Mouse (Mus musculus): ENCODE measurements around the gene Gnat2. TPM values are rescaled to one million over a fixed set of nuclear protein-coding genes. Genes with fewer than 3 reads are reported as not detected.

The Gnat2 gene
- total and polyA plus RNA-seq, 3 experiments = 2.0 to 10.2 (median 2.4) TPM

GRCm38 (mm10) chr3:108070295-108071293, 22.0 kb upstream of the Gnat2 start:
- no peak for TF ChIP-seq GATA2 (IDR thresholded peaks at IDR 0.05; ENCODE audit: borderline replicate concordance, low read depth, low read length)
- TF ChIP-seq TAL1 (conservative IDR thresholded peaks at IDR 0.05; ENCODE audit: low read depth, low read length) = no peak
- TF ChIP-seq GATA1 (IDR thresholded peaks at IDR 0.05; ENCODE audit: borderline replicate concordance, low read length) = no peak
- TF ChIP-seq CTCF (IDR thresholded peaks at IDR 0.05; ENCODE audit: low read depth, low read length) = peak; percentile 96
- no peak for TF ChIP-seq POLR2AphosphoS5 (IDR thresholded peaks at IDR 0.05; ENCODE audit: insufficient replicate concordance, low read depth, low read length)
- H3K9me3 ChIP-seq (replicated peaks) = no peaks in the 10 kb centered on the region
- H3K4me3 ChIP-seq (ENCODE audit: low read depth, low read length) = no peak overlapping the region
- peaks cover 64% of the 10 kb centered on the region for H3K4me1 ChIP-seq (ENCODE audit: insufficient read depth, low read depth, low read length)
- DNase-seq (ENCODE audit: low spot score) (peak; percentile 65), ATAC-seq (ENCODE audit: extremely low read depth, insufficient number of reproducible peaks, low FRiP score, poor library complexity, severe bottlenecking) (no peak)
- H3K27me3 ChIP-seq (ENCODE audit: insufficient read depth, low read length) = peaks cover 2% of the 10 kb centered on the region; the same call in 1 of the 2 replicates
- H3K36me3 ChIP-seq (replicated peaks) = peaks cover 65% of the 10 kb centered on the region

- Histone ChIP-seq H3K4me3 (ENCODE audit: low read depth, low read length) (no peak overlapping the region), H3K9me3 (replicated peaks) (no peaks in the 10 kb centered on the region), H3K4me1 (ENCODE audit: insufficient read depth, low read depth, low read length) (peaks cover 82% of the 10 kb centered on the region), H3K27me3 (ENCODE audit: insufficient read depth, low read length) (no peaks in the 10 kb centered on the region), H3K36me3 (replicated peaks) (peaks cover 90% of the 10 kb centered on the region)
- ATAC-seq (ENCODE audit: extremely low read depth, insufficient number of reproducible peaks, low FRiP score, poor library complexity, severe bottlenecking) (no peak), DNase-seq (ENCODE audit: low spot score) (peak; percentile 16)
- TF ChIP-seq GATA2 (IDR thresholded peaks at IDR 0.05; ENCODE audit: borderline replicate concordance, low read depth, low read length) = no peak
Observed at GRCm38 (mm10) chr3:108072983-108073569, 19.5 kb upstream of the Gnat2 start.

GRCm38 (mm10) chr3:108076836-108077235, 15.8 kb upstream of the Gnat2 start:
- Histone ChIP-seq H3K27me3 (ENCODE audit: insufficient read depth, low read length) (peaks cover 2% of the 10 kb centered on the region; the same call in 1 of the 2 replicates), H3K4me3 (ENCODE audit: low read depth, low read length) (no peak overlapping the region; the same call in 1 of the 2 replicates), H3K4me1 (ENCODE audit: insufficient read depth, low read depth, low read length) (peaks cover 87% of the 10 kb centered on the region), H3K36me3 (replicated peaks) (peaks cover 98% of the 10 kb centered on the region), H3K9me3 (replicated peaks) (no peaks in the 10 kb centered on the region)
- no peak for TF ChIP-seq POLR2AphosphoS5 (IDR thresholded peaks at IDR 0.05; ENCODE audit: insufficient replicate concordance, low read depth, low read length)
- no peak for TF ChIP-seq GATA2 (IDR thresholded peaks at IDR 0.05; ENCODE audit: borderline replicate concordance, low read depth, low read length)
- no peak for TF ChIP-seq GATA1 (IDR thresholded peaks at IDR 0.05; ENCODE audit: borderline replicate concordance, low read length)
- no peak for TF ChIP-seq CTCF (IDR thresholded peaks at IDR 0.05; ENCODE audit: low read depth, low read length)
- DNase-seq (ENCODE audit: low spot score) (no peak), ATAC-seq (ENCODE audit: extremely low read depth, insufficient number of reproducible peaks, low FRiP score, poor library complexity, severe bottlenecking) (no peak)

- Histone ChIP-seq H3K4me1 (ENCODE audit: insufficient read depth, low read depth, low read length) (peaks cover 80% of the 10 kb centered on the region), H3K9me3 (replicated peaks) (no peaks in the 10 kb centered on the region), H3K27me3 (ENCODE audit: insufficient read depth, low read length) (peaks cover 2% of the 10 kb centered on the region; the same call in 1 of the 2 replicates), H3K36me3 (replicated peaks) (peaks cover 85% of the 10 kb centered on the region), H3K4me3 (ENCODE audit: low read depth, low read length) (peak overlapping the region; percentile 95; the same call in 1 of the 2 replicates)
- DNase-seq (ENCODE audit: low spot score) (no peak), ATAC-seq (ENCODE audit: extremely low read depth, insufficient number of reproducible peaks, low FRiP score, poor library complexity, severe bottlenecking) (no peak)
- TF ChIP-seq GATA2 (IDR thresholded peaks at IDR 0.05; ENCODE audit: borderline replicate concordance, low read depth, low read length) (no peak), TAL1 (conservative IDR thresholded peaks at IDR 0.05; ENCODE audit: low read depth, low read length) (no peak), POLR2AphosphoS5 (IDR thresholded peaks at IDR 0.05; ENCODE audit: insufficient replicate concordance, low read depth, low read length) (no peak), GATA1 (IDR thresholded peaks at IDR 0.05; ENCODE audit: borderline replicate concordance, low read length) (no peak), CTCF (IDR thresholded peaks at IDR 0.05; ENCODE audit: low read depth, low read length) (no peak)
Observed at GRCm38 (mm10) chr3:108081681-108082080, 10.9 kb upstream of the Gnat2 start.

- peaks cover 2% of the 10 kb centered on the region; the same call in 1 of the 2 replicates for H3K27me3 ChIP-seq (ENCODE audit: insufficient read depth, low read length)
- peaks cover 80% of the 10 kb centered on the region for H3K4me1 ChIP-seq (ENCODE audit: insufficient read depth, low read depth, low read length)
- TF ChIP-seq POLR2AphosphoS5 (IDR thresholded peaks at IDR 0.05; ENCODE audit: insufficient replicate concordance, low read depth, low read length) = no peak
- TF ChIP-seq CTCF (IDR thresholded peaks at IDR 0.05; ENCODE audit: low read depth, low read length) = no peak
- TF ChIP-seq TAL1 (conservative IDR thresholded peaks at IDR 0.05; ENCODE audit: low read depth, low read length) = no peak
- no peak for TF ChIP-seq GATA2 (IDR thresholded peaks at IDR 0.05; ENCODE audit: borderline replicate concordance, low read depth, low read length)
- TF ChIP-seq GATA1 (IDR thresholded peaks at IDR 0.05; ENCODE audit: borderline replicate concordance, low read length) = no peak
- peaks cover 79% of the 10 kb centered on the region for H3K36me3 ChIP-seq (replicated peaks)
- no peak for DNase-seq (ENCODE audit: low spot score)
- peak overlapping the region; percentile 95; the same call in 1 of the 2 replicates for H3K4me3 ChIP-seq (ENCODE audit: low read depth, low read length)
- ATAC-seq (ENCODE audit: extremely low read depth, insufficient number of reproducible peaks, low FRiP score, poor library complexity, severe bottlenecking) = no peak
- H3K9me3 ChIP-seq (replicated peaks) = no peaks in the 10 kb centered on the region
Observed at GRCm38 (mm10) chr3:108082251-108082875, 10.2 kb upstream of the Gnat2 start.

GRCm38 (mm10) chr3:108083161-108083560, 9.4 kb upstream of the Gnat2 start:
- Histone ChIP-seq H3K4me3 (ENCODE audit: low read depth, low read length) (peak overlapping the region; percentile 95), H3K36me3 (replicated peaks) (peaks cover 71% of the 10 kb centered on the region), H3K4me1 (ENCODE audit: insufficient read depth, low read depth, low read length) (peaks cover 76% of the 10 kb centered on the region), H3K27me3 (ENCODE audit: insufficient read depth, low read length) (peaks cover 2% of the 10 kb centered on the region; the same call in 1 of the 2 replicates), H3K9me3 (replicated peaks) (no peaks in the 10 kb centered on the region)
- ATAC-seq (ENCODE audit: extremely low read depth, insufficient number of reproducible peaks, low FRiP score, poor library complexity, severe bottlenecking) = no peak
- no peak for TF ChIP-seq POLR2AphosphoS5 (IDR thresholded peaks at IDR 0.05; ENCODE audit: insufficient replicate concordance, low read depth, low read length)
- TF ChIP-seq GATA1 (IDR thresholded peaks at IDR 0.05; ENCODE audit: borderline replicate concordance, low read length) = no peak
- TF ChIP-seq TAL1 (conservative IDR thresholded peaks at IDR 0.05; ENCODE audit: low read depth, low read length) = no peak
- TF ChIP-seq GATA2 (IDR thresholded peaks at IDR 0.05; ENCODE audit: borderline replicate concordance, low read depth, low read length) = no peak
- TF ChIP-seq CTCF (IDR thresholded peaks at IDR 0.05; ENCODE audit: low read depth, low read length) = no peak
- DNase-seq (ENCODE audit: low spot score) = no peak
